Mouse (Mus musculus) forebrain, embryonic 14.5 days (tissue): ENCODE data around the gene Nppa. TPM values are rescaled to one million over a fixed set of nuclear protein-coding genes. Genes with fewer than 3 reads are reported as not detected.

Experiments
- polyA plus RNA-seq: library from polyadenylated mRNA; unstranded; fragments of >200 nt; fragmentation: Nextera tagmentation; extraction: Ambion mirVana; gene quantifications from 2 replicates; pipeline ENCODE4 v1.2.1, GENCODE M21; 2014

Nppa gene
- polyA plus RNA-seq, 1 experiment from 2014 or later = 1.1 TPM

Other genes starting within 250 kb of the Nppa start
- gene Zfp984, start 190.9 kb upstream of the Nppa start, polyA plus RNA-seq = 6.1 and 6.2 TPM in 2 replicates
- 8.4 and 12.5 TPM in 2 replicates for gene Zfp933, start 152.4 kb upstream of the Nppa start, polyA plus RNA-seq
- 36.6 and 37.1 TPM in 2 replicates for gene Miip, start 131.9 kb upstream of the Nppa start, polyA plus RNA-seq
- 9.5 and 10.2 TPM in 2 replicates for gene Fv1, start 131.7 kb upstream of the Nppa start, polyA plus RNA-seq
- 33.8 and 50.1 TPM in 2 replicates for gene Mfn2, start 96.0 kb upstream of the Nppa start, polyA plus RNA-seq
- 15.0 and 18.8 TPM in 2 replicates for gene Plod1, start 64.0 kb upstream of the Nppa start, polyA plus RNA-seq
- 12.5 TPM in 2 replicates for gene 2510039O18Rik, start 59.8 kb upstream of the Nppa start, polyA plus RNA-seq
- gene Nppb, start 14.9 kb upstream of the Nppa start, polyA plus RNA-seq = not detected in 2 replicates
- gene Clcn6, start 38.1 kb downstream of the Nppa start, polyA plus RNA-seq = 19.1 and 24.8 TPM in 2 replicates
- 12.4 TPM in 2 replicates for gene Mthfr, start 38.4 kb downstream of the Nppa start, polyA plus RNA-seq
- gene Agtrap, start 87.3 kb downstream of the Nppa start, polyA plus RNA-seq = 5.3 and 5.7 TPM in 2 replicates
- 129 and 141 TPM in 2 replicates for gene Mad2l2, start 129.7 kb downstream of the Nppa start, polyA plus RNA-seq
- gene Draxin, start 130.0 kb downstream of the Nppa start, polyA plus RNA-seq = 18.8 and 20.7 TPM in 2 replicates
- gene Fbxo6, start 151.4 kb downstream of the Nppa start, polyA plus RNA-seq = 19.0 and 20.6 TPM in 2 replicates
- gene Fbxo44, start 159.8 kb downstream of the Nppa start, polyA plus RNA-seq = 70.6 and 76.3 TPM in 2 replicates
- gene Fbxo2, start 159.9 kb downstream of the Nppa start, polyA plus RNA-seq = 2.2 and 3.2 TPM in 2 replicates